In genomic region chr13:34277611-34278010, GRCm38 (mm10) we compare ENCODE assay signal across 18 mouse cellular contexts.
DNase-seq lines count a peak whose midpoint lies in the region; ATAC-seq and TF ChIP-seq lines count a peak whose summit lies in the region.
"Had no signal": no experiment of that assay in that cellular context is flagged by ENCODE, and none has a peak within 500 bp of the region (broad histone marks: within the 10 kb centered on the region; RNA-seq: fewer than 3 reads in every experiment).

No protein-coding gene starts in this region.

- no peaks in the 10 kb centered on the region for H3K27me3 ChIP-seq in liver, postnatal 0 days (ENCODE audit: insufficient read depth, low read length)
- H3K27me3 ChIP-seq: embryonic facial prominence, embryonic 13.5 days; embryonic facial prominence, embryonic 15.5 days; forebrain, embryonic 12.5 days had no signal

- no peak for TF ChIP-seq CTCF in layer of hippocampus, adult 2 months (conservative IDR thresholded peaks at IDR 0.05)
- TF ChIP-seq CTCF in liver, postnatal 0 days (IDR thresholded peaks at IDR 0.05; ENCODE audit: low read depth) = no peak

- no peak overlapping the region for H3K4me3 ChIP-seq in layer of hippocampus, adult 2 months
- H3K4me3 ChIP-seq in liver, postnatal 0 days (ENCODE audit: low read depth, low read length) = no peak overlapping the region
- H3K4me3 ChIP-seq: embryonic facial prominence, embryonic 13.5 days; embryonic facial prominence, embryonic 15.5 days; erythroblast, embryonic 14.5 days; forebrain, embryonic 10.5 days; forebrain, embryonic 12.5 days had no signal

- DNase-seq in layer of hippocampus, adult 2 months (ENCODE audit: low spot score in 2 of 2) = no peak
- no peak for DNase-seq in layer of hippocampus, adult 11-12 months (ENCODE audit: low spot score)
- no peak for DNase-seq in liver, postnatal 0 days
- DNase-seq in liver = no peak
- DNase-seq in NIH3T3 (ENCODE audit: low read depth) = peak; percentile 54
- DNase-seq in cerebellum, postnatal 36 days = no peak
- no peak for DNase-seq in urinary bladder, postnatal 4 days (ENCODE audit: low spot score in 2 of 2)
- DNase-seq: adrenal gland, adult 2 months; adrenal gland, postnatal 10 days; adrenal gland, postnatal 25 days; cerebellum, adult 8-10 months had no signal

- H3K9ac ChIP-seq in liver, postnatal 0 days (replicated peaks) = no peak overlapping the region
- H3K9ac ChIP-seq: embryonic facial prominence, embryonic 13.5 days; embryonic facial prominence, embryonic 15.5 days; forebrain, embryonic 12.5 days had no signal

- H3K4me1 ChIP-seq in liver, postnatal 0 days (ENCODE audit: insufficient read depth) = peaks cover 48% of the 10 kb centered on the region
- H3K4me1 ChIP-seq: embryonic facial prominence, embryonic 15.5 days had no signal

- ATAC-seq in liver, postnatal 0 days = no peak
- ATAC-seq: forebrain, embryonic 14.5 days; forebrain, embryonic 16.5 days had no signal

- peak overlapping the region; percentile 78 for H3K27ac ChIP-seq in layer of hippocampus, adult 2 months
- 0 out of 2 replicates have a peak overlapping the region, but pooled peaks have one; percentile 16 for H3K27ac ChIP-seq in liver, postnatal 0 days (ENCODE audit: low read depth)
- H3K27ac ChIP-seq: embryonic facial prominence, embryonic 13.5 days; embryonic facial prominence, embryonic 15.5 days; forebrain, embryonic 12.5 days had no signal

- no peak overlapping the region for H3K4me2 ChIP-seq in liver, postnatal 0 days (ENCODE audit: low read depth, low read length)
- H3K4me2 ChIP-seq: embryonic facial prominence, embryonic 13.5 days; embryonic facial prominence, embryonic 15.5 days; forebrain, embryonic 12.5 days had no signal

- H3K9me3 ChIP-seq in liver, postnatal 0 days (ENCODE audit: low read length) = no peaks in the 10 kb centered on the region
- H3K9me3 ChIP-seq: embryonic facial prominence, embryonic 13.5 days; embryonic facial prominence, embryonic 15.5 days; forebrain, embryonic 10.5 days; forebrain, embryonic 12.5 days had no signal

- 89% methylated on average over 2 of the region's 2 CpGs for WGBS in liver, postnatal 0 days (ENCODE audit: insufficient replicate concordance)

- no peak for TF ChIP-seq EP300 in liver, postnatal 0 days (IDR thresholded peaks at IDR 0.05; ENCODE audit: low read depth)

- H3K36me3 ChIP-seq in liver, postnatal 0 days (replicated peaks; ENCODE audit: insufficient read depth, low read length) = peaks cover 12% of the 10 kb centered on the region
- H3K36me3 ChIP-seq: embryonic facial prominence, embryonic 13.5 days; embryonic facial prominence, embryonic 15.5 days had no signal
